Mouse (Mus musculus) frontal cortex, adult 2 months (tissue): Measurements from ENCODE around the gene Rsph3b. TPM values are rescaled to one million over a fixed set of nuclear protein-coding genes. Genes with fewer than 3 reads are reported as not detected.
"Not testable (repeated sequence)": the region's sequence is repeated elsewhere in the genome, so short reads cannot be mapped to it uniquely, and the experiment has no call there.

ENCODE experiments used
- DNase-seq, 2 experiments: peaks; one replicate each; pipeline ENCODE4 v3.0.0; 2022; ENCODE audit warnings: low spot score in 1 of 2; ENCODE audit errors: extremely low spot score in 1 of 2
- polyA plus RNA-seq: library from polyadenylated mRNA; depleted of rRNA; stranded (reverse); fragments of >200 nt; gene quantifications from 2 replicates; pipeline ENCODE4 v1.2.3, GENCODE M21; 2012

The Rsph3b gene
- polyA plus RNA-seq, 1 experiment = 31.6 TPM

GRCm38 (mm10) chr17:6959543-6960259 is 11.2 kb upstream of the Rsph3b start:
- not testable (repeated sequence) for DNase-seq

- not testable (repeated sequence) for DNase-seq
Observed at GRCm38 (mm10) chr17:6958881-6959280, 10.4 kb upstream of the Rsph3b start.

GRCm38 (mm10) chr17:6948769-6949228 is 317 bp upstream of the Rsph3b start:
- DNase-seq = not testable (repeated sequence)

- DNase-seq = not testable (repeated sequence)
Observed at GRCm38 (mm10) chr17:6947637-6947983, 872 bp downstream of the Rsph3b start.

GRCm38 (mm10) chr17:6942560-6942959 is 5.9 kb downstream of the Rsph3b start:
- DNase-seq = not testable (repeated sequence)

- DNase-seq = not testable (repeated sequence)
Observed at GRCm38 (mm10) chr17:6931625-6932024, 16.9 kb downstream of the Rsph3b start.

- DNase-seq = not testable (repeated sequence)
Observed at GRCm38 (mm10) chr17:6920351-6920894, 28.1 kb downstream of the Rsph3b start.

- not testable (repeated sequence) for DNase-seq
Observed at GRCm38 (mm10) chr17:6919388-6919787, 29.1 kb downstream of the Rsph3b start.

GRCm38 (mm10) chr17:6915282-6915681 is 33.2 kb downstream of the Rsph3b start:
- not testable (repeated sequence) for DNase-seq

- DNase-seq = not testable (repeated sequence)
Observed at GRCm38 (mm10) chr17:6914066-6914465, 34.4 kb downstream of the Rsph3b start.

- not testable (repeated sequence) for DNase-seq
Observed at GRCm38 (mm10) chr17:6900361-6900760, 48.1 kb downstream of the Rsph3b start.

- DNase-seq = not testable (repeated sequence)
Observed at GRCm38 (mm10) chr17:6897996-6898562, 50.4 kb downstream of the Rsph3b start.

- no peak for DNase-seq
Observed at GRCm38 (mm10) chr17:6896756-6897155, 51.7 kb downstream of the Rsph3b start.

- DNase-seq = no peak
Observed at GRCm38 (mm10) chr17:6893332-6893731, 55.1 kb downstream of the Rsph3b start.

- DNase-seq = no peak
Observed at GRCm38 (mm10) chr17:6891966-6892934, 56.2 kb downstream of the Rsph3b start.

GRCm38 (mm10) chr17:6886445-6886844 is 62.0 kb downstream of the Rsph3b start:
- no peak for DNase-seq

GRCm38 (mm10) chr17:6884531-6884930 is 64.0 kb downstream of the Rsph3b start:
- no peak for DNase-seq

GRCm38 (mm10) chr17:6881306-6881705 is 67.2 kb downstream of the Rsph3b start:
- DNase-seq = peak in 1 of 2 experiments; percentile 23

- no peak for DNase-seq
Observed at GRCm38 (mm10) chr17:6871421-6871820, 77.1 kb downstream of the Rsph3b start.

- no peak for DNase-seq
Observed at GRCm38 (mm10) chr17:6868810-6869209, 79.7 kb downstream of the Rsph3b start.

GRCm38 (mm10) chr17:6867740-6868139 is 80.7 kb downstream of the Rsph3b start:
- no peak for DNase-seq
